Mouse (Mus musculus) stomach, embryonic 16.5 days (tissue): ENCODE results near the gene Ddr2. TPM values are rescaled to one million over a fixed set of nuclear protein-coding genes. Genes with fewer than 3 reads are reported as not detected.
"Not testable (repeated sequence)": the region's sequence is repeated elsewhere in the genome, so short reads cannot be mapped to it uniquely, and the experiment has no call there.

Experiments
- ATAC-seq: fragments of 200-750 bp; cut with Nextera tagmentation; 2 replicates; pipeline ENCODE4 v1.8.0; 2017; ENCODE audit warnings: moderate number of reproducible peaks, moderate TSS enrichment; ENCODE audit not compliant: insufficient read depth, low FRiP score
- H3K27ac ChIP-seq: fragments of 300-500 bp; sonication (generic); 2 replicates; pipeline ENCODE4 v1.5.1; 2014; ENCODE audit warnings: low read length
- H3K27me3 ChIP-seq: fragments of 300-500 bp; sonication (generic); 2 replicates; pipeline ENCODE4 v1.6.1; 2014; ENCODE audit warnings: low read length, control low read depth, mixed read lengths; ENCODE audit not compliant: control insufficient read depth, insufficient read depth
- H3K36me3 ChIP-seq: fragments of 300-500 bp; sonication (generic); 2 replicates; pipeline ENCODE4 v1.6.1; 2014; ENCODE audit warnings: low read length; ENCODE audit not compliant: control insufficient read depth, insufficient read depth
- H3K4me1 ChIP-seq: fragments of 300-500 bp; sonication (generic); 2 replicates; pipeline ENCODE4 v1.6.1; 2014; ENCODE audit warnings: low read length, control low read depth, mixed read lengths; ENCODE audit not compliant: control insufficient read depth, insufficient read depth
- H3K4me2 ChIP-seq: fragments of 300-500 bp; sonication (generic); 2 replicates; pipeline ENCODE4 v1.6.1; 2014; ENCODE audit warnings: low read depth, low read length, mixed read lengths
- H3K4me3 ChIP-seq: fragments of 300-500 bp; sonication (generic); replicated peaks from 2 replicates; pipeline ENCODE4 v1.5.1; 2014; ENCODE audit warnings: mild to moderate bottlenecking, low read length
- H3K9ac ChIP-seq: fragments of 300-500 bp; sonication (generic); 2 replicates; pipeline ENCODE4 v1.6.1; 2014; ENCODE audit warnings: low read length
- H3K9me3 ChIP-seq: fragments of 300-500 bp; sonication (generic); replicated peaks from 2 replicates; pipeline ENCODE4 v1.6.1; 2016; ENCODE audit warnings: low read length, control low read depth; ENCODE audit not compliant: control insufficient read depth
- WGBS: fragments of 180-500 bp; shearing (Covaris S2); extraction: QIAGEN DNeasy Blood & Tissue Kit; methylation state at CpG from one replicate; pipeline ENCODE4 v1.1.7; 2014; 5-methylcytosine and 5-hydroxymethylcytosine counted together
- polyA plus RNA-seq: library from polyadenylated mRNA; unstranded; fragments of >200 nt; fragmentation: Nextera tagmentation; extraction: Ambion mirVana; gene quantifications from 2 replicates; pipeline ENCODE4 v1.2.1, GENCODE M21; 2015

The Ddr2 gene
- polyA plus RNA-seq, 1 experiment from 2014 or later: 57.1 TPM

GRCm38 (mm10) chr1:170034961-170035360, 75.6 kb downstream of the Ddr2 start:
- no peaks in the 10 kb centered on the region for H3K27me3 ChIP-seq
- no peaks in the 10 kb centered on the region for H3K9me3 ChIP-seq
- no peak overlapping the region for H3K9ac ChIP-seq
- H3K4me2 ChIP-seq: no peak overlapping the region
- H3K36me3 ChIP-seq: no peaks in the 10 kb centered on the region
- H3K4me3 ChIP-seq: no peak overlapping the region
- no peaks in the 10 kb centered on the region for H3K4me1 ChIP-seq
- H3K27ac ChIP-seq: no peak overlapping the region
- no peak for ATAC-seq
- WGBS: 92% methylated on average over 4 of the region's 4 CpGs

- no peak overlapping the region for H3K4me3 ChIP-seq
- no peak overlapping the region for H3K27ac ChIP-seq
- no peaks in the 10 kb centered on the region for H3K9me3 ChIP-seq
- H3K36me3 ChIP-seq: no peaks in the 10 kb centered on the region
- H3K4me1 ChIP-seq: no peaks in the 10 kb centered on the region
- no peak overlapping the region for H3K4me2 ChIP-seq
- 79% methylated on average over 3 of the region's 3 CpGs for WGBS
- no peak overlapping the region for H3K9ac ChIP-seq
- no peaks in the 10 kb centered on the region for H3K27me3 ChIP-seq
- no peak for ATAC-seq
Observed at GRCm38 (mm10) chr1:170031656-170032055, 78.9 kb downstream of the Ddr2 start.

DNA sequence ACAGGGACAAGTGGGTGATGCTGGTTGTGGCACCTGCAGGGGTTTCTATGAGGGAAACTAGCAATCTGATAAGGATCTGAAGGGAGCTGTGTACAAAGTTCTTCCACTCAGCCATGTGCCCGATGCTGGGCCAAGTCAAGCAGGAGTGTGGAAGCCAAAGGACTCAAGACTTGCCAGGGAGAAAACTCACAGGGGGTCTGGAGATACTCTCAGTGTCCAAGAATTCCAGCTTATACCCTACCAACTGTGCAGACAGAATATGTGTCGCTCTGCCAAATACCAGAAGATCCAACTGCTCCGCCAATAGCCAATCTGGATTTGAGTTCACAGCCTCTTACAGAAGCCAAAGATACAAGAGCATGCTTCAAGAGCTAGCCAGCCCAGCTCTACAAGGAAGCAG, 95.8 kb downstream of the Ddr2 start:
- Histone ChIP-seq H3K9ac (no peak overlapping the region), H3K9me3 (peaks cover 32% of the 10 kb centered on the region), H3K4me3 (no peak overlapping the region), H3K4me1 (0 out of 2 replicates have a peak, but pooled peaks cover 3% of the 10 kb centered on the region), H3K36me3 (0 out of 2 replicates have a peak, but pooled peaks cover 18% of the 10 kb centered on the region), H3K27me3 (no peaks in the 10 kb centered on the region), H3K27ac (no peak overlapping the region), H3K4me2 (no peak overlapping the region)
- no peak for ATAC-seq
- WGBS: 95% methylated on average over 3 of the region's 3 CpGs

DNA sequence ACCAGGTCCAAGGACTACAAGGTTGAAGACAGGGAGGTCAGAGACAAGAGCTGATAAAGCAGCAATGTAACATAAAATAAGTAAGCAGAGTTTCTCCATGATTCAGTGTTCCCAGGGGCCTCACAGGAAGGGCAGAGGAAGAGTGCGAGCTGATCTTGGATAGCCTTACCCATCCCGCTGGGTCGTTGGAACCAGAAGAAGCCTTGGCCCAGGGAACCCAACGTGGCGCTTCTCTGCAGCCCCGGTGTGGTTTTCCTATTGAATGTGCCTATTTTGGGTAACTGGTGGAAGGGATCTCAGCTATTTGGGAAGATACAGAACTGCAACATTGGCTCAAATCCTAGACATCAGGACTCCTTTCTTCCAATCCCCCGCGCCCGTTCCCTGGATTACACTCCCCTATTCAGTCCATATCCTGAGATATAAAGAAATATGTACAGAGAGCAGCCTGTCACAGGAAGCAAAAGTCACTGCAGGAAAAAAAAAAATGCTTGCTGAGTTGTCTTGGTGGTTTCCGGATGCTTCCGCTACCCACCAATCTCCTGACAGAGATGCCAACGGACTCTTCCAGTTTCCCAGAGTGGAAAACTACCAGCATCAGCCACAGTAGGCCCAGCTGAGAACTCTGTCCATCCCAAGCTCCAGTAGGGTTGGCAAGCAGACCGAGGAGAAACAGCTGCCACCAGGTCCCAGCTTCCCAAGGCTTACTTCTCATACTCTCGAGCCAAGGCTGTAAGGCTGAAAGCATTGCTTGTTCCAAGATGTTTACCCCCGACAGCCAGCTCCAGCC, 99.7 kb downstream of the Ddr2 start:
- Histone ChIP-seq H3K4me2 (no peak overlapping the region), H3K4me3 (no peak overlapping the region), H3K27ac (no peak overlapping the region), H3K36me3 (0 out of 2 replicates have a peak, but pooled peaks cover 2% of the 10 kb centered on the region), H3K27me3 (no peaks in the 10 kb centered on the region), H3K4me1 (0 out of 2 replicates have a peak, but pooled peaks cover 3% of the 10 kb centered on the region), H3K9ac (no peak overlapping the region), H3K9me3 (peaks cover 4% of the 10 kb centered on the region; the same call in 1 of the 2 replicates)
- 83% methylated on average over 15 of the region's 15 CpGs for WGBS
- ATAC-seq: no peak

GRCm38 (mm10) chr1:170009296-170009695, 101.3 kb downstream of the Ddr2 start:
- H3K9ac ChIP-seq: no peak overlapping the region
- H3K27ac ChIP-seq: no peak overlapping the region
- no peak for ATAC-seq
- no peak overlapping the region for H3K4me2 ChIP-seq
- 94% methylated on average over 1 of the region's 1 CpGs for WGBS
- no peaks in the 10 kb centered on the region for H3K36me3 ChIP-seq
- no peaks in the 10 kb centered on the region for H3K27me3 ChIP-seq
- H3K4me1 ChIP-seq: 0 out of 2 replicates have a peak, but pooled peaks cover 3% of the 10 kb centered on the region
- H3K4me3 ChIP-seq: no peak overlapping the region
- no peaks in the 10 kb centered on the region for H3K9me3 ChIP-seq

GRCm38 (mm10) chr1:170008432-170009220, 101.9 kb downstream of the Ddr2 start:
- H3K9me3 ChIP-seq: no peaks in the 10 kb centered on the region
- H3K4me3 ChIP-seq: no peak overlapping the region
- ATAC-seq: no peak
- WGBS: 58% methylated on average over 13 of the region's 13 CpGs
- H3K27ac ChIP-seq: no peak overlapping the region
- no peak overlapping the region for H3K4me2 ChIP-seq
- no peaks in the 10 kb centered on the region for H3K27me3 ChIP-seq
- no peak overlapping the region for H3K9ac ChIP-seq
- H3K36me3 ChIP-seq: no peaks in the 10 kb centered on the region
- H3K4me1 ChIP-seq: 0 out of 2 replicates have a peak, but pooled peaks cover 3% of the 10 kb centered on the region

GRCm38 (mm10) chr1:170006516-170006915, 104.0 kb downstream of the Ddr2 start:
- no peak for ATAC-seq

DNA sequence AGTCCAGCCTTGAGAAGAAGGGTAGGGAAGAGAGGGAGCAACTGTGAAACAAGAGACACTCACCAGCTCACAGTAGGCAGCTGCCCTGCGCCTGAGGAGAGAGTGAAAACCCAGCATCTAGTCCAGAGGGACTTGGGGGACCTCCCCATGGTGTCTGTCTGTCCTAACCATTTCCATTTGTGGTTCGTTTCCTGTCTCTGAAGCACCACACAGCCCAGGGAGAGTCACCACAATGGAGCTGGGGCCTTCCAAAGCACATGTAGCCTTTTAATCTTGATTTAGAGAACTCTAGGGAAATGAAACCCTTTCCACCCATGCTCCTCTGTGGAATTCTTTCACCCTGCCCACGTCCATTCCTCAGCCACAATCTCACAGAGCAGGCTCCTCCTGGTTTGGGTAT, 105.3 kb downstream of the Ddr2 start:
- H3K9ac ChIP-seq: no peak overlapping the region
- H3K27ac ChIP-seq: no peak overlapping the region
- no peaks in the 10 kb centered on the region for H3K4me1 ChIP-seq
- WGBS: 76% methylated on average over 3 of the region's 3 CpGs
- H3K4me2 ChIP-seq: no peak overlapping the region
- H3K4me3 ChIP-seq: no peak overlapping the region
- no peaks in the 10 kb centered on the region for H3K36me3 ChIP-seq
- no peaks in the 10 kb centered on the region for H3K27me3 ChIP-seq
- ATAC-seq: no peak
- H3K9me3 ChIP-seq: no peaks in the 10 kb centered on the region

More at GRCm38 (mm10) chr1:170006516-170006915, 104.0 kb downstream of the Ddr2 start:
- Histone ChIP-seq H3K9me3 (no peaks in the 10 kb centered on the region), H3K4me2 (no peak overlapping the region), H3K27ac (no peak overlapping the region), H3K27me3 (no peaks in the 10 kb centered on the region), H3K9ac (no peak overlapping the region), H3K4me3 (no peak overlapping the region), H3K4me1 (0 out of 2 replicates have a peak, but pooled peaks cover 3% of the 10 kb centered on the region), H3K36me3 (no peaks in the 10 kb centered on the region)
- WGBS: 58% methylated on average over 5 of the region's 5 CpGs

DNA sequence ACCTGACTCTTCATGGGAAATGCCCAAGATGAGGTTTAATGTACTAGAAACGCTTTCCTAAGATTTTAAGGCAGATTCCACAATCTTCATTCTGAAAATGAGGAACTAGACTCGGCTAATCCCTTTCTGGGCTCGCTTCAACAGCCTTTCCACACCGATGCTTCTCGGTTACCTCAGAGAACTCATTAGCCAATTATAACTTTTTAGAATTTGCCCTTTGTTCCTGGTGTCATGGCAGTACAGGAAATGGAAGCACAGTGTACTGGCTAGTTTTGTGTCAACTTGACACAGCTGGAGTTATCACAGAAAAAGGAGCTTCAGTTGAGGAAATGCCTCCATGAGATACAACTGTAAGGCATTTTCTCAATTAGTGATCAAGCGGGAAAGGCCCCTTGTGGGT, 116.7 kb downstream of the Ddr2 start:
- not testable (repeated sequence) for H3K36me3 ChIP-seq, H3K9me3 ChIP-seq, H3K4me3 ChIP-seq, H3K27ac ChIP-seq, H3K27me3 ChIP-seq, H3K4me2 ChIP-seq, H3K9ac ChIP-seq, ATAC-seq, H3K4me1 ChIP-seq
- WGBS: 92% methylated on average over 6 of the region's 6 CpGs
